Mouse (Mus musculus): ENCODE data around the gene Atp6v1e2.

- TF ChIP-seq CTCF (conservative IDR thresholded peaks at IDR 0.05; ENCODE audit: insufficient read depth, insufficient read length, low read depth, low read length): no peak
- no peak for TF ChIP-seq POLR2A (IDR thresholded peaks at IDR 0.05; ENCODE audit: low read depth, low read length)
Observed at GRCm38 (mm10) chr17:86899821-86900220, 47.9 kb downstream of the Atp6v1e2 start.
